Mouse (Mus musculus) A20 (cell line): ENCODE measurements around the gene Tmem50a.

Experiments
- DNase-seq: peaks from one replicate; pipeline ENCODE4 v3.0.0-alpha.2; 2011; ENCODE audit warnings: low read depth, low spot score

The Tmem50a gene

DNA sequence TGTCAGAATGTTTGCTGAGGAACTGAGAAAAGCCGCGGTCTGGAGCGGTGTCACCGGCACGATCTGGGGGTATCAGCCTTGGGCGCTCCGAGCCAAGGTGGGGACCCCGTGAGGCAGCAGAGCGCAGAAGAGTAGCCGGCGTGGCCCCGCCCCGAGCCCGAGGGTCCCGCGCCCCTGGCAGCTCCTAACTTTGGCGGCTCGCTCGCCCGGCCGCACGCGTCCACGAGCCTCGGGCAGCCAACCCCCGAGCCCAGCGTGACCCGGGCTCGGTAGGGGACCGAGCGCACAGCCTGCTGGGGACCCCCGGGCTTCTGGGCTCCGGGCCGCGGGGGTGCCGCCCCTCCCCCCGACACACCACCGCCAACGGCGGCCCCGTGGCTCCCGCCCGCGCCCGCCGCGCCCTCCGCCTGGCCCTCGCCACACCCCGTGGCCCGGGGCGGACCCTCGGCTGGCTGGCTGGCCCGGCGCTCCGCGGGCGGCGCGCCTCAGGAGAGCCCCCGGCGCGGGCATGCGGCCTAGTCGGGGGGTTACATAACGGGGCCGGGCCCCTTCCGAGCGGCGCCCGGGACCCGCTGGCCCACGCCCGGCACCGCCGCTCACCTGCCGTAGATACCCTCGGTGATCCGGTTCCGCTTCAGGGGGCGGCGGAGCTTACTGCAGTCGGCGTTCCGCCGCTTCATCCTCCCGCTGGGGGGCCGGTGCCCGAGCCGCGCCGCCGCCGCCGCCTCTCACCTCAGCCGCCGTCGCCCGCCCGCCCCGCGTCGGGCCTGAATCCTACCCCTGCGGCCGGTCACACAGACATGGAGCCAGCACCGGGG, 62.2 kb downstream of the Tmem50a start:
- peak; percentile 67 for DNase-seq

DNA sequence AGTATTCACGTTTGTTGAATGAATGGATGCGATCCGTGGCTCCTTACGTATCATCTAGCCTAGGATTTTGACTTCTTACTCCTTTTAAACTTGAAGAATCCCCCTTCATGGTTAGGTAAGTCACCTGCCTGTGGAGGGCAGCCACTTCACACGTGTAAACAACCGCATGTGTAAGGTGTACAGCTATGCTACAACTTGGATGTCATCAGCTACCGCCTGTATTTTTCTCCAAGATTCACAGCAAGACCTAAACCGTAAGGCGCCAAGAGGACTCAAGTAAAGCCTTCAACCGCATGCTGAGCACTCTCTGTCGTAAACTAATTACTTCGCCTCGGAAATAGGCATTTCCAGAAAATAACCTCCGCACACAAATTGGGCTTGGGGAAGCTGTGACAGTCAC, 62.9 kb downstream of the Tmem50a start:
- DNase-seq = peak; percentile 55

DNA sequence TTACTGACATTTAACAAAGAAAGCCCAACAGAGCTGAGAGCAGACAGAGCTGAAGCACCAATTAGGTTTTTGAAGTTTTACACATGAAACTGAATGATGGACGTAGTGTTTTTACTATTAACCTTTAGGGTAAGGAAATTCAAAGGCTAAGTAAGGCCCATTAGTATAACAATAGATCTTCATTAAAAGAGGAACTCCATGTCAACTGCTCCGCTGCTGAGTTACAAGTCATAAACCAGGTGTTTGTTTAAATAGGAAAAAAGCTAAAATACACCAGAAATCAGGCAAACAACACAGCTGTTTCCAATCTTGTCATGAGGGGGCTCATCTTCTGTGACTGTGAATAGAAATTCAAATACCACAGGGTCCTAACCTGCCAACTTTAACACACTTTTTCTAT, 63.6 kb downstream of the Tmem50a start:
- peak; percentile 51 for DNase-seq

DNA sequence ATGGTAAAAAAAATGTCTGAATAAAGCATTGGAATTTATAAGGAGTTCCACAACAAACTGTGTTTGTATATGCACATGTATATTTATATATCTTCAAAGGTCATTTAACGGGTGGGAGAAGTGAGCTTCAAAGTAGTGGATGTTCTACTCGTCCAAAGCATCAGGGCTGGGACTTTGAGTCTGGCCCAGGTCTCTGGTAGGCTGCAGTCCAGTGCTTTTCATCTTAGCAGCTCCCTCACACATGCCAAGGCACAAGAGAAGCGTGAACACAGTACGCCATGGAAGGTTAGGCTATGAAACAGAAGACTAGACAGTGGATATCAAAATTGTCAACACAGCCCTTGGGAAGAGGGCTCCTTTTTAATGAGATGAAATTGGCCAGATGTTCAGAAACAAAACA, 64.3 kb downstream of the Tmem50a start:
- no peak for DNase-seq
